Mouse (Mus musculus) ES-Bruce4 (cell line): ENCODE measurements around the gene Tmem151b. TPM values are rescaled to one million over a fixed set of nuclear protein-coding genes. Genes with fewer than 3 reads are reported as not detected.
A peak's percentile ranks its signal among the peaks of the same experiment; 100 is the strongest.

Experiments
- H3K27ac ChIP-seq: 2 replicates; pipeline ENCODE4 v1.5.1; 2012; ENCODE audit warnings: low read length, inconsistent platforms; ENCODE audit not compliant: insufficient read depth
- H3K27me3 ChIP-seq: 2 replicates; pipeline ENCODE4 v1.6.1; 2012; ENCODE audit warnings: mild to moderate bottlenecking, low read length, inconsistent platforms; ENCODE audit not compliant: control insufficient read depth, poor library complexity, insufficient read depth, severe bottlenecking
- H3K36me3 ChIP-seq: 2 replicates; pipeline ENCODE4 v1.6.1; 2012; ENCODE audit warnings: inconsistent platforms, mild to moderate bottlenecking, low read length, moderate library complexity; ENCODE audit not compliant: control insufficient read depth, poor library complexity, insufficient read depth, severe bottlenecking
- H3K4me1 ChIP-seq: one replicate; pipeline ENCODE4 v1.8.1; 2011; ENCODE audit warnings: low read length; ENCODE audit not compliant: control insufficient read depth, insufficient read depth
- H3K4me3 ChIP-seq: 2 replicates; pipeline ENCODE4 v1.5.1; 2011; ENCODE audit warnings: low read depth, mild to moderate bottlenecking, low read length
- H3K9ac ChIP-seq: 2 replicates; pipeline ENCODE4 v1.6.1; 2012; ENCODE audit warnings: low read depth, mild to moderate bottlenecking, inconsistent platforms; ENCODE audit not compliant: poor library complexity, severe bottlenecking
- H3K9me3 ChIP-seq: replicated peaks from 2 replicates; pipeline ENCODE4 v1.6.1; 2012; ENCODE audit warnings: mild to moderate bottlenecking, low read length, inconsistent platforms; ENCODE audit not compliant: control insufficient read depth, poor library complexity, insufficient read depth, severe bottlenecking
- CTCF ChIP-seq: IDR thresholded peaks from one replicate; pipeline ENCODE4 v1.8.1; 2011; ENCODE audit warnings: low read depth, low read length
- EP300 ChIP-seq: IDR thresholded peaks from 2 replicates; pipeline ENCODE4 v1.6.1; 2011; ENCODE audit warnings: low read depth, low read length; ENCODE audit not compliant: insufficient read depth
- POLR2A ChIP-seq: IDR thresholded peaks from one replicate; pipeline ENCODE4 v1.8.1; 2011; ENCODE audit warnings: low read length; ENCODE audit not compliant: insufficient read depth
- polyA plus RNA-seq: library from polyadenylated mRNA; stranded (reverse); fragments of >200 nt; gene quantifications from 2 replicates; pipeline ENCODE4 v1.2.4, GENCODE M21; 2011; ENCODE audit warnings: low read depth; ENCODE audit not compliant: missing spikeins, insufficient read depth, insufficient read length

Tmem151b gene
- polyA plus RNA-seq, 1 experiment, result 1.5 TPM

GRCm38 (mm10) chr17:45584939-45585678, 35.6 kb upstream of the Tmem151b start:
- TF ChIP-seq EP300 (no peak), CTCF (peak; percentile 91)
- peaks cover 33% of the 10 kb centered on the region for H3K36me3 ChIP-seq
- H3K27me3 ChIP-seq, result no peaks in the 10 kb centered on the region
- peak overlapping the region; percentile 41 for H3K4me3 ChIP-seq
- no peak overlapping the region for H3K9ac ChIP-seq
- H3K9me3 ChIP-seq, result no peaks in the 10 kb centered on the region
- peaks cover 3% of the 10 kb centered on the region for H3K4me1 ChIP-seq
- peak overlapping the region; percentile 65 for H3K27ac ChIP-seq

- Histone ChIP-seq H3K9ac (no peak overlapping the region), H3K27ac (peak overlapping the region; percentile 65), H3K4me1 (peaks cover 4% of the 10 kb centered on the region), H3K27me3 (no peaks in the 10 kb centered on the region), H3K9me3 (no peaks in the 10 kb centered on the region), H3K36me3 (peaks cover 24% of the 10 kb centered on the region), H3K4me3 (peak overlapping the region; percentile 41)
- no peak for TF ChIP-seq POLR2A
Measured at GRCm38 (mm10) chr17:45584096-45584896, 34.8 kb upstream of the Tmem151b start.

GRCm38 (mm10) chr17:45582715-45583355, 33.4 kb upstream of the Tmem151b start:
- TF ChIP-seq POLR2A (no peak), CTCF (peak; percentile 66), EP300 (no peak)
- H3K36me3 ChIP-seq, result peaks cover 11% of the 10 kb centered on the region
- H3K4me1 ChIP-seq, result peaks cover 4% of the 10 kb centered on the region
- no peak overlapping the region for H3K4me3 ChIP-seq
- H3K27me3 ChIP-seq, result no peaks in the 10 kb centered on the region
- peak overlapping the region; percentile 21; the same call in 1 of the 2 replicates for H3K27ac ChIP-seq
- no peaks in the 10 kb centered on the region for H3K9me3 ChIP-seq
- no peak overlapping the region for H3K9ac ChIP-seq

GRCm38 (mm10) chr17:45582188-45582587, 32.7 kb upstream of the Tmem151b start:
- Histone ChIP-seq H3K4me1 (peaks cover 4% of the 10 kb centered on the region), H3K36me3 (peaks cover 7% of the 10 kb centered on the region), H3K27ac (no peak overlapping the region), H3K9me3 (no peaks in the 10 kb centered on the region), H3K9ac (no peak overlapping the region), H3K4me3 (no peak overlapping the region), H3K27me3 (no peaks in the 10 kb centered on the region)
- TF ChIP-seq EP300, result no peak
- no peak for TF ChIP-seq POLR2A
- no peak for TF ChIP-seq CTCF

GRCm38 (mm10) chr17:45581567-45581983, 32.1 kb upstream of the Tmem151b start:
- TF ChIP-seq CTCF, result peak; percentile 14
- TF ChIP-seq EP300, result no peak
- H3K9me3 ChIP-seq, result no peaks in the 10 kb centered on the region
- H3K27ac ChIP-seq, result no peak overlapping the region
- H3K27me3 ChIP-seq, result no peaks in the 10 kb centered on the region
- no peak overlapping the region for H3K4me3 ChIP-seq
- H3K4me1 ChIP-seq, result peaks cover 4% of the 10 kb centered on the region
- 0 out of 2 replicates have a peak, but pooled peaks cover under 1% of the 10 kb centered on the region for H3K36me3 ChIP-seq
- H3K9ac ChIP-seq, result no peak overlapping the region

GRCm38 (mm10) chr17:45580958-45581477, 31.5 kb upstream of the Tmem151b start:
- Histone ChIP-seq H3K9me3 (no peaks in the 10 kb centered on the region), H3K9ac (no peak overlapping the region), H3K36me3 (no peaks in the 10 kb centered on the region), H3K27ac (peak overlapping the region; percentile 53), H3K4me3 (no peak overlapping the region), H3K4me1 (peaks cover 4% of the 10 kb centered on the region), H3K27me3 (no peaks in the 10 kb centered on the region)
- TF ChIP-seq CTCF (no peak), EP300 (no peak), POLR2A (no peak)
